Mouse (Mus musculus) spleen, adult 2 months (tissue): ENCODE measurements at regions not wholly inside any gene's neighbourhood (a gene's known extent, or its start where the extent isn't known, plus 50 kb on each side); places are given as distances from the start of the nearest gene placed in this dataset.

Experiments
- CTCF ChIP-seq: fragments of 200-500 bp; IDR thresholded peaks from 2 replicates; pipeline ENCODE4 v1.5.1; 2011; ENCODE audit warnings: mild to moderate bottlenecking, inconsistent platforms; ENCODE audit not compliant: insufficient read depth, insufficient read length, insufficient replicate concordance; ENCODE audit errors: extremely low read depth
- POLR2A ChIP-seq: fragments of 200-500 bp; IDR thresholded peaks from 2 replicates; pipeline ENCODE4 v1.6.1; 2011; ENCODE audit warnings: low read depth, low read length, inconsistent platforms

GRCm38 (mm10) chr10:44904520-44904919, 162.5 kb upstream of the Prep start:
- TF ChIP-seq CTCF (no peak), POLR2A (no peak)
